Mouse (Mus musculus) myocyte (in vitro differentiated cells): Measurements from ENCODE around the gene Scrn3.

Experiments used
- MAX ChIP-seq: IDR thresholded peaks from one replicate; pipeline ENCODE4 v1.6.1; 2011; ENCODE audit warnings: low read depth, mild to moderate bottlenecking, control low read depth
- POLR2A ChIP-seq: IDR thresholded peaks from one replicate; pipeline ENCODE4 v1.6.1; 2011; ENCODE audit warnings: low read depth, mild to moderate bottlenecking, control low read depth, moderate library complexity; ENCODE audit not compliant: insufficient read length
- POLR2AphosphoS2 ChIP-seq: IDR thresholded peaks from one replicate; pipeline ENCODE4 v1.6.1; 2011; ENCODE audit warnings: low read depth, control low read depth; ENCODE audit not compliant: insufficient read length

GRCm38 (mm10) chr2:73338415-73338814 lies 26.0 kb downstream of the Scrn3 start:
- TF ChIP-seq MAX (no peak), POLR2AphosphoS2 (no peak), POLR2A (no peak)
